Mouse (Mus musculus) embryonic fibroblast, embryonic 13.5 days (primary cell): Measurements from ENCODE around the gene Heg1.

Experiments
- CTCF ChIP-seq: IDR thresholded peaks from 2 replicates; pipeline ENCODE4 v1.5.1; 2011; ENCODE audit warnings: mild to moderate bottlenecking, control low read depth, low read length, moderate library complexity, borderline replicate concordance; ENCODE audit not compliant: insufficient read depth
- POLR2A ChIP-seq: IDR thresholded peaks from 2 replicates; pipeline ENCODE4 v1.6.1; 2011; ENCODE audit warnings: low read depth, mild to moderate bottlenecking, control low read depth, low read length, moderate library complexity

DNA sequence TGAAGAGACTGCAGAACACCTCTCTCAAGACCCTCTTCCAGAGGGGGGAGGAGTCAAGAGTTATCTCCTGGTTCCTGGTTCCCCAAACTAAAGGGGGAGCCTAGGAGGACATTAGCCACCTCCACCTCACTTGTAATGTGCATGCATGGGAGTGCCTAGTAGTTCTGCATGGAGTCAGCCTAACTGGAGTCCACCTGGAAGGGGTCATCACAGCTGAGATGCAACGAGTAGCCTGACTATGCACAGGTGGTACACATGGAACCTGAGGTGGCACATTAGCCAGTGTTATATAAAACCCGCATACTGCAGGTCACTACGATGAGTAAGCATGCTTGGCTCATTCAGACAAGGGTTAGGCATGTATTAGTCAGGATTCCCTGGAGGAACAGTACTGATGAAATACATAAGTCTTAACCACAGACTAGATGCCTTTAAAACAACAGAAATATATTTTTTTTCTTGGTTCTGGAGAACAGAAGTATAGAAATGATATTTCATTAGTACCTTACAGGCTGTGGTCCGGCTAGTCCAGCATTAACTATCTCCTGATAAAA, 17.1 kb upstream of the Heg1 start:
- TF ChIP-seq CTCF: no peak
- TF ChIP-seq POLR2A: no peak
